In the genomic region with DNA sequence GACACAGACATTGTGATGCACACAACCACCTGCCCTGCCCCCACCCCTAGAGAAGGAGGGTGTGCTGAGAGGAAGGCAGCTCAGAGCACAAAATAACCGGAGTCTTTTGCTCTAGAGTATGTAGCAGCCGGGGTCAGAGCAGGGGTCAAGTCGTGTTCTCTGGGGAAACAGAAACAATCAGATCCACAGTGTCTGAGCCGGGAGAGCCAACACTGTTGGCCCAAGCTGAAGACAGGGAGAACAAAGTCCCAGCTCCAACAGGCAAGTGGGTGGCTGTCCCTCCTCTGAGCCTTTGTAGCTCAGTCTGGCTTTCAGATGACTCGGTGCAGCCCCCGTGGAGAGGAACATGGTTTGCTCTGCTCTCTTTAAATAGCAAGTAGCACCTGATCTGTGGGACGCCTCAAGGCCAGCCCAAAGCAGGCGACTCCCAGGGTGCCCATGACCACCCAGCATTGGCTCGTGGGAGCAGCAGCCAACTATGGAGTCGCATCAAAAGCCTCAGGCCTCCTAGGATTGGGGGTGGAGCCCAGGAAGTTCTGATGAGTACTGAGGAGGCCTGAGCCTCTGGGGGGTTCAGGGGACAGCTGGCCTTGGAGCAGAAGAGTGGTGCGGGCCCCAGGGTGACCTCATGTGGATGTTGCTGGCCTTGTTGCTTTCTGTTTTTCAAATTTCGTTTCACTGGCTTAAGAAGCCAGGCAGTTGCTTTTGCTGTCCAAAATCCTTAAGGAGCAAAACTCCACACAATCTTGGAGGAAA, we compare ENCODE assay signal across 11 mouse cellular contexts. TPM values are rescaled to one million over a fixed set of nuclear protein-coding genes. Genes with fewer than 3 reads are reported as not detected.
A peak's percentile ranks its signal among the peaks of the same experiment; 100 is the strongest.
DNase-seq lines count a peak whose midpoint lies in the region; ATAC-seq and TF ChIP-seq lines count a peak whose summit lies in the region.
"Had no signal": no experiment of that assay in that cellular context is flagged by ENCODE, and none has a peak within 500 bp of the region (broad histone marks: within the 10 kb centered on the region; RNA-seq: fewer than 3 reads in every experiment).

No protein-coding gene starts in this region.

- TF ChIP-seq RAD21 in CH12.LX (IDR thresholded peaks at IDR 0.05; ENCODE audit: low read depth, low read length): no peak

- dilution Hi-C loops in CH12.LX (cut with MboI; ENCODE audit: extremely low pct_ligation_motif_present, extremely low pct_unique_long_range_greater_than_20kb, low sequenced_read_pairs): no loop called here

- 0 out of 4 replicates have a peak, but pooled peaks of 1 of the 2 experiments have one; percentile 1 for TF ChIP-seq CTCF in CH12.LX (conservative IDR thresholded peaks at IDR 0.05 in 1 of 2, IDR thresholded peaks at IDR 0.05 in 1 of 2; ENCODE audit: low read depth in 2 of 2, low read length in 2 of 2)
- TF ChIP-seq CTCF in brain, embryonic 14.5 days (IDR thresholded peaks at IDR 0.05; ENCODE audit: borderline replicate concordance, extremely low read depth, insufficient read depth, insufficient read length): no peak

- no peak for TF ChIP-seq POLR2A in CH12.LX (IDR thresholded peaks at IDR 0.05; ENCODE audit: low read depth, low read length)
- TF ChIP-seq POLR2A in brain, embryonic 14.5 days (IDR thresholded peaks at IDR 0.05; ENCODE audit: borderline replicate concordance, extremely low read depth, insufficient read depth, insufficient read length, poor library complexity, severe bottlenecking): no peak

- H3K27ac ChIP-seq in heart, embryonic 10.5 days: peak overlapping the region; percentile 62
- no peak overlapping the region for H3K27ac ChIP-seq in heart, embryonic 11.5 days (ENCODE audit: low read depth, low read length)
- no peak overlapping the region for H3K27ac ChIP-seq in CH12.LX (ENCODE audit: insufficient read depth, low read depth)
- no peak overlapping the region for H3K27ac ChIP-seq in limb, embryonic 13.5 days

- H3K36me3 ChIP-seq in heart, embryonic 10.5 days: no peaks in the 10 kb centered on the region
- no peaks in the 10 kb centered on the region for H3K36me3 ChIP-seq in heart, embryonic 11.5 days (ENCODE audit: control insufficient read depth, insufficient read depth, low read length)
- H3K36me3 ChIP-seq in CH12.LX (replicated peaks in 1 of 2; ENCODE audit: control insufficient read depth in 1 of 2, insufficient read depth in 1 of 2, low read length in 1 of 2): no peaks in the 10 kb centered on the region
- no peaks in the 10 kb centered on the region for H3K36me3 ChIP-seq in limb, embryonic 13.5 days

- in situ Hi-C loops in CH12.LX (cut with MboI; ENCODE audit: low pct_ligation_motif_present, low pct_unique_long_range_greater_than_20kb, low sequenced_read_pairs): loop anchor here (5.0 kb wide), 1 partner anchor 38 kb away; no protein-coding TSS in a partner anchor

- H3K9me3 ChIP-seq in heart, embryonic 10.5 days: no peaks in the 10 kb centered on the region
- H3K9me3 ChIP-seq in heart, embryonic 11.5 days (replicated peaks; ENCODE audit: control insufficient read depth, low read length): no peaks in the 10 kb centered on the region
- no peaks in the 10 kb centered on the region for H3K9me3 ChIP-seq in CH12.LX (replicated peaks; ENCODE audit: low read length)
- H3K9me3 ChIP-seq in limb, embryonic 13.5 days: no peaks in the 10 kb centered on the region

- DNase-seq in heart, embryonic 10.5 days (ENCODE audit: low spot score): no peak
- DNase-seq in CH12.LX (ENCODE audit: extremely low read depth): peak; percentile 30
- peak; percentile 16 for DNase-seq in brain, embryonic 14.5 days (ENCODE audit: low read depth)
- no peak for DNase-seq in cerebellum, postnatal 25 days
- DNase-seq in left cerebral cortex, adult 18-20 months (ENCODE audit: low spot score in 2 of 2): no peak
- DNase-seq: cerebellum, adult 11-12 months; lung, postnatal 10 days; thymus, postnatal 4 days had no signal

- H3K27me3 ChIP-seq in heart, embryonic 10.5 days (ENCODE audit: insufficient read depth, poor library complexity, severe bottlenecking): no peaks in the 10 kb centered on the region
- no peaks in the 10 kb centered on the region for H3K27me3 ChIP-seq in heart, embryonic 11.5 days (ENCODE audit: control insufficient read depth, insufficient read depth, low read length)
- H3K27me3 ChIP-seq in CH12.LX (replicated peaks): peaks cover 27% of the 10 kb centered on the region
- 0 out of 2 replicates have a peak, but pooled peaks cover 3% of the 10 kb centered on the region for H3K27me3 ChIP-seq in limb, embryonic 13.5 days

- no peak overlapping the region; the same call in 1 of the 2 replicates for H3K9ac ChIP-seq in heart, embryonic 11.5 days (ENCODE audit: low read depth, low read length)
- no peak overlapping the region for H3K9ac ChIP-seq in CH12.LX (ENCODE audit: insufficient read depth, low read depth)
- 0 out of 2 replicates have a peak overlapping the region, but pooled peaks have one; percentile 20 for H3K9ac ChIP-seq in limb, embryonic 13.5 days

- peaks cover 46% of the 10 kb centered on the region for H3K4me1 ChIP-seq in heart, embryonic 10.5 days
- peaks cover 18% of the 10 kb centered on the region for H3K4me1 ChIP-seq in heart, embryonic 11.5 days (ENCODE audit: control insufficient read depth, insufficient read depth, low read length)
- peaks cover 4 to 23% of the 10 kb centered on the region in 2 experiments for H3K4me1 ChIP-seq in CH12.LX (ENCODE audit: control insufficient read depth in 1 of 2, insufficient read depth in 2 of 2)
- peaks cover 17% of the 10 kb centered on the region for H3K4me1 ChIP-seq in limb, embryonic 13.5 days

- 32% methylated on average over 12 of the region's 12 CpGs for WGBS in heart, embryonic 10.5 days
- 33% methylated on average over 12 of the region's 12 CpGs for WGBS in heart, embryonic 11.5 days (ENCODE audit: insufficient replicate concordance)
- WGBS in limb, embryonic 13.5 days: 29% methylated on average over 12 of the region's 12 CpGs

- ATAC-seq in heart, embryonic 11.5 days (replicated peaks; ENCODE audit: insufficient number of reproducible peaks, low FRiP score, low TSS enrichment): no peak
- no peak for ATAC-seq in limb, embryonic 13.5 days (ENCODE audit: low FRiP score, low read depth)
- no peak for ATAC-seq in activated CD4-positive, CD25-positive, alpha-beta regulatory T cell, adult 4 months

- H3K79me2 ChIP-seq in CH12.LX (replicated peaks; ENCODE audit: control insufficient read depth, extremely low read depth, insufficient read depth, poor library complexity, severe bottlenecking): no peaks in the 10 kb centered on the region

- no peak overlapping the region for H3K4me3 ChIP-seq in heart, embryonic 10.5 days
- no peak overlapping the region for H3K4me3 ChIP-seq in heart, embryonic 11.5 days (ENCODE audit: low read depth, low read length)
- H3K4me3 ChIP-seq in CH12.LX (replicated peaks in 1 of 3; ENCODE audit: low read depth in 2 of 3, low read length in 2 of 3, poor library complexity in 1 of 3): no peak overlapping the region
- H3K4me3 ChIP-seq in limb, embryonic 13.5 days: no peak overlapping the region

- no peak overlapping the region for H3K4me2 ChIP-seq in heart, embryonic 11.5 days
- H3K4me2 ChIP-seq in CH12.LX (ENCODE audit: insufficient read depth, low read depth, poor library complexity, severe bottlenecking): no peak overlapping the region
- no peak overlapping the region for H3K4me2 ChIP-seq in limb, embryonic 13.5 days (replicated peaks)

- no peak for TF ChIP-seq EP300 in CH12.LX (IDR thresholded peaks at IDR 0.05; ENCODE audit: low read length)

TF ChIP-seq in CH12.LX, 34 proteins besides CTCF, POLR2A, EP300 and RAD21 (continues in another document):
- no peak for TF ChIP-seq USF2 (conservative IDR thresholded peaks at IDR 0.05; ENCODE audit: low read depth, low read length)
- no peak for TF ChIP-seq MAFK (IDR thresholded peaks at IDR 0.05; ENCODE audit: insufficient replicate concordance, low read length)
- TF ChIP-seq HCFC1 (IDR thresholded peaks at IDR 0.05; ENCODE audit: low read depth, low read length): no peak
- no peak for TF ChIP-seq KAT2A (IDR thresholded peaks at IDR 0.05; ENCODE audit: insufficient replicate concordance, low read length)
- TF ChIP-seq ETS1 (conservative IDR thresholded peaks at IDR 0.05; ENCODE audit: low read depth, low read length): no peak

RNA-seq across cellular contexts. Expression of a gene that starts 28.6 kb away (rescaled TPM):
- 1.2 and 1.5 TPM in 2 replicates for polyA plus RNA-seq in heart, embryonic 10.5 days (2016; fragmentation: Nextera tagmentation; extraction: Ambion mirVana)
- 0.69 and 0.73 TPM in 2 replicates for polyA plus RNA-seq in heart, embryonic 11.5 days (2014; fragmentation: Nextera tagmentation; extraction: Ambion mirVana)
- total RNA-seq in CH12.LX (2012; rRNA removed) (not detected in 2 replicates), CH12.LX (2014; rRNA removed) (not detected in 2 replicates)
- polyA plus RNA-seq in CH12.LX (2012; ENCODE audit: insufficient read length, low read depth): not detected in 2 replicates
- polyA plus RNA-seq in brain, embryonic 14.5 days (2012; rRNA removed): 56.0 and 57.2 TPM in 2 replicates
- polyA plus RNA-seq in limb, embryonic 13.5 days (2015; fragmentation: Nextera tagmentation; extraction: Ambion mirVana): 0.28 and 0.66 TPM in 2 replicates
- polyA plus RNA-seq in activated CD4-positive, CD25-positive, alpha-beta regulatory T cell, adult 4 months (2017; shearing (Covaris generic)): not detected
- 100 to 1,000 TPM; 117 to 118 TPM for total RNA-seq in left cerebral cortex, adult 18-20 months (2021)

RNA-seq across cellular contexts. Expression of a gene that starts 43.5 kb away (rescaled TPM):
- polyA plus RNA-seq in heart, embryonic 10.5 days (2016; fragmentation: Nextera tagmentation; extraction: Ambion mirVana): 3.5 and 5.6 TPM in 2 replicates
- 3.2 and 3.8 TPM in 2 replicates for polyA plus RNA-seq in heart, embryonic 11.5 days (2014; fragmentation: Nextera tagmentation; extraction: Ambion mirVana)
- 29.7 and 36.6 TPM in 2 replicates for total RNA-seq in CH12.LX (2012; rRNA removed)
- total RNA-seq in CH12.LX (2014; rRNA removed): 13.5 and 13.9 TPM in 2 replicates
- polyA plus RNA-seq in CH12.LX (2012; ENCODE audit: insufficient read length, low read depth): 129 and 131 TPM in 2 replicates
- polyA plus RNA-seq in brain, embryonic 14.5 days (2012; rRNA removed): 7.8 and 8.4 TPM in 2 replicates
- polyA plus RNA-seq in limb, embryonic 13.5 days (2015; fragmentation: Nextera tagmentation; extraction: Ambion mirVana): 4.2 and 5.5 TPM in 2 replicates
- polyA plus RNA-seq in activated CD4-positive, CD25-positive, alpha-beta regulatory T cell, adult 4 months (2017; shearing (Covaris generic)): 10 to 100 TPM in 1 of 2 experiments, 1 to 10 TPM in 1; 9.9 to 11.0 TPM
- 100 to 1,000 TPM; 127 to 138 TPM for total RNA-seq in left cerebral cortex, adult 18-20 months (2021)

RNA-seq across cellular contexts. Expression of a gene that starts 55.9 kb away (rescaled TPM):
- 5.6 and 12.4 TPM in 2 replicates for polyA plus RNA-seq in heart, embryonic 10.5 days (2016; fragmentation: Nextera tagmentation; extraction: Ambion mirVana)
- 8.7 and 8.9 TPM in 2 replicates for polyA plus RNA-seq in heart, embryonic 11.5 days (2014; fragmentation: Nextera tagmentation; extraction: Ambion mirVana)
- total RNA-seq in CH12.LX (2012; rRNA removed) (not detected in 2 replicates), CH12.LX (2014; rRNA removed) (not detected in 2 replicates)
- not detected in 2 replicates for polyA plus RNA-seq in CH12.LX (2012; ENCODE audit: insufficient read length, low read depth)
- 0.04 and 0.11 TPM in 2 replicates for polyA plus RNA-seq in brain, embryonic 14.5 days (2012; rRNA removed)
- polyA plus RNA-seq in limb, embryonic 13.5 days (2015; fragmentation: Nextera tagmentation; extraction: Ambion mirVana): 0.41 and 0.64 TPM in 2 replicates
- polyA plus RNA-seq in activated CD4-positive, CD25-positive, alpha-beta regulatory T cell, adult 4 months (2017; shearing (Covaris generic)): not detected
- total RNA-seq in left cerebral cortex, adult 18-20 months (2021): under 1 TPM in 1 of 2 experiments, not detected in 1; 0.21 TPM

Comparison
In these comparisons a context has a peak if more than half of its experiments do, and no peak if none do; other contexts are left out.
1. DNase-seq: peak in CH12.LX (single experiment) and brain, embryonic 14.5 days (single experiment); none in heart, embryonic 10.5 days (single experiment), cerebellum, postnatal 25 days (0 of 2) and left cerebral cortex, adult 18-20 months (0 of 2).
2. RNA of a gene that starts 28.6 kb away (polyA plus RNA-seq): 56.0 to 57.2 TPM in brain, embryonic 14.5 days; 1.2 to 1.5 TPM in heart, embryonic 10.5 days, 0.69 to 0.73 TPM in heart, embryonic 11.5 days, 0.28 to 0.66 TPM in limb, embryonic 13.5 days, not detected in CH12.LX and not detected in activated CD4-positive, CD25-positive, alpha-beta regulatory T cell, adult 4 months; every median in the first group is over 10 times any median in the second.
3. RNA of a gene that starts 43.5 kb away (polyA plus RNA-seq): 129 to 131 TPM in CH12.LX; 9.9 to 11.0 TPM in activated CD4-positive, CD25-positive, alpha-beta regulatory T cell, adult 4 months, 7.8 to 8.4 TPM in brain, embryonic 14.5 days, 3.5 to 5.6 TPM in heart, embryonic 10.5 days, 4.2 to 5.5 TPM in limb, embryonic 13.5 days and 3.2 to 3.8 TPM in heart, embryonic 11.5 days; every median in the first group is over 10 times any median in the second.